Mouse (Mus musculus) hindbrain, postnatal 0 days (tissue): ENCODE results near the gene Olfr612. TPM values are rescaled to one million over a fixed set of nuclear protein-coding genes. Genes with fewer than 3 reads are reported as not detected.
"Not testable (repeated sequence)": the region's sequence is repeated elsewhere in the genome, so short reads cannot be mapped to it uniquely, and the experiment has no call there.

Experiments
- ATAC-seq: fragments of 200-750 bp; cut with Nextera tagmentation; 2 replicates; pipeline ENCODE4 v1.8.0; 2017; ENCODE audit warnings: mild to moderate bottlenecking, moderate TSS enrichment, moderate library complexity
- DNase-seq: peaks from one replicate; pipeline ENCODE4 v3.0.0-alpha.2; 2015; ENCODE audit warnings: low spot score
- H3K27ac ChIP-seq: fragments of 300-500 bp; sonication (generic); 2 replicates; pipeline ENCODE4 v1.5.1; 2014; ENCODE audit warnings: mild to moderate bottlenecking
- H3K27me3 ChIP-seq: fragments of 300-500 bp; sonication (generic); 2 replicates; pipeline ENCODE4 v1.6.1; 2014; ENCODE audit warnings: low read length, mixed read lengths; ENCODE audit not compliant: insufficient read depth
- H3K36me3 ChIP-seq: fragments of 300-500 bp; sonication (generic); 2 replicates; pipeline ENCODE4 v1.6.1; 2014; ENCODE audit warnings: low read length, mixed read lengths; ENCODE audit not compliant: insufficient read depth
- H3K4me1 ChIP-seq: fragments of 300-500 bp; sonication (generic); 2 replicates; pipeline ENCODE4 v1.6.1; 2014; ENCODE audit warnings: antibody characterized with exemption, low read length, mixed read lengths; ENCODE audit not compliant: insufficient read depth
- H3K4me2 ChIP-seq: fragments of 300-500 bp; sonication (generic); 2 replicates; pipeline ENCODE4 v1.6.1; 2014; ENCODE audit warnings: low read depth, mild to moderate bottlenecking, low read length, moderate library complexity, mixed read lengths
- H3K4me3 ChIP-seq: fragments of 300-500 bp; sonication (generic); 2 replicates; pipeline ENCODE4 v1.5.1; 2014; ENCODE audit warnings: low read length
- H3K9ac ChIP-seq: fragments of 300-500 bp; sonication (generic); replicated peaks from 2 replicates; pipeline ENCODE4 v1.6.1; 2014; ENCODE audit warnings: mild to moderate bottlenecking, low read length, moderate library complexity, mixed read lengths
- H3K9me3 ChIP-seq: fragments of 300-500 bp; sonication (generic); 2 replicates; pipeline ENCODE4 v1.6.1; 2016; ENCODE audit warnings: low read length, mixed read lengths
- CTCF ChIP-seq: IDR thresholded peaks from 2 replicates; pipeline ENCODE4 v1.5.1; 2016; ENCODE audit warnings: antibody characterized with exemption, control low read depth, low read depth
- WGBS: fragments of 180-500 bp; shearing (Covaris S2); extraction: QIAGEN DNeasy Blood & Tissue Kit; methylation state at CpG from one replicate; pipeline ENCODE4 v1.1.7; 2014; 5-methylcytosine and 5-hydroxymethylcytosine counted together
- polyA plus RNA-seq: library from polyadenylated mRNA; unstranded; fragments of >200 nt; fragmentation: Nextera tagmentation; extraction: Ambion mirVana; gene quantifications from 2 replicates; pipeline ENCODE4 v1.2.1, GENCODE M21; 2015
- total RNA-seq: library from RNA; depleted of rRNA; stranded (reverse); fragments of >200 nt; gene quantifications from 2 replicates; pipeline ENCODE4 v1.2.3, GENCODE M21; 2014; rRNA removed

Gene Olfr612
- total RNA-seq (not detected in 2 replicates), polyA plus RNA-seq (not detected in 2 replicates)

DNA sequence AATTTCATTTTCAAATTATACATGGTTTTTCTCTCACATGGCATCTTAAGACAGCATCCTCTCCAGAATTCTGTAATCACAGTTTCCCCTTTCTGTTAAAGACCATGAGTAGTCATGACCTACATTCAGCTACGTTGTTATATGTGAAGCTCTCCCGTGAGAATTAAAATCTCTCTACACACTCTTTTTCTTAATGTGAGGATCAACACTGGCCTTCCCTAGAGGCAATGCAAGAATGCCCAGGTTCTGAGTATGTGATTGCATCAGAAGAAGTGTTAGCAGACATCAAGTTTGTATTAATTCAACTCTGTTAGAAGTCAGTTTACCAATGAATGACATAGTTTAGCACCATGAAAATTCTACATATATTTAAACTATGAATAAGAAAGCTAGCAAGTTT is at the start of gene Olfr612:
Gene Olfr612 (minus strand): TSS at position 101 of the 400 bp plus-strand sequence.
- not testable (repeated sequence) for DNase-seq, H3K9me3 ChIP-seq, H3K4me1 ChIP-seq, H3K36me3 ChIP-seq, H3K4me3 ChIP-seq, H3K27me3 ChIP-seq, ATAC-seq, H3K4me2 ChIP-seq, H3K9ac ChIP-seq, H3K27ac ChIP-seq
- 78% methylated on average over 2 of the region's 2 CpGs for WGBS

DNA sequence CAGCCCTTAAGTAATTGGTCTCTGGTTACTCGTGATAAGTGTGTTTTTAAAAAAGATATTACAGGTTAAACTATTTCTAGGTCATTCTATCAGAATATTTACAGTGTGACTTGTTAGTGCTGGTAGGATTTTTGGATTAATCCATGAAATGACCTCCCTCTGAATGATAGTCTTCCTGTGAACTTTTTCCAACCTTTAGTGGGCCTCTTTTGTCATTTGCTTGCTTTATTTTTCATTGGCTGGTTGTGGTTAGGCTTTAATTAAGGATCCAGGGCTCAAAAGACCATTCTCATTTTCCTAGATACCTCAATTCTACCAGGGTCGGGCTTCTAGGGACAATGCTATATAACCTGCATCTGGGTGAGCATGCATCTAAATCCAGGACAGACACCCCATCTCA is 47.3 kb upstream of the Olfr612 start, which contains the start of gene Olfr618:
Gene Olfr618 (plus strand): TSS at position 301 of the 400 bp plus-strand sequence.
- Histone ChIP-seq H3K9ac (no peak within 1 kb of the TSS), H3K4me2 (no peak within 1 kb of the TSS), H3K9me3 (no peaks in the 10 kb centered on the region), H3K4me3 (no peak within 1 kb of the TSS), H3K27me3 (no peaks in the 10 kb centered on the region), H3K4me1 (no peaks in the 10 kb centered on the region), H3K36me3 (no peaks in the 10 kb centered on the region), H3K27ac (no peak within 1 kb of the TSS)
- 68% methylated on average over 2 of the region's 2 CpGs for WGBS
- no peak for TF ChIP-seq CTCF
- no peak for DNase-seq
- ATAC-seq = no peak

DNA sequence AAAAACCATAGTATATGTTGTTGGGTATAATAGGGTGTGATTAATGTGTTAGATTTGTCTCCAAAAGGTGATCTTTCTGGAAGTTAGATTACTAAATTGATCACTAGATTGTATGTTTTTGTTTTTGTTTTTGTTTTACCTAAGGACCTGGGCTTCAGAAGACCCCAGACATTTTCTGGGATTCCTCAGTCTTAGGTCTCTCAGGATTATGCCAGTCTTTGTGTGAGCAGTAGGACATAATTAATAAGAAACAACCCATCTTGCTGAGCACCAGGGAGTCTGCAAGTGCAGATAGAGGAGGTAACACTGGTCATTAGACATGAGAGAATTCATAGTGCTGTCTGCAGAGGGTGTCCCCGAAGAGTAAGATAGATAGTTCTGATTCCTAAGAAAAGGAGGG is 30.2 kb upstream of the Olfr612 start, which contains the start of gene Olfr617:
Gene Olfr617 (plus strand): TSS at position 301 of the 400 bp plus-strand sequence.
- 74% methylated on average over 1 of the region's 1 CpGs for WGBS

DNA sequence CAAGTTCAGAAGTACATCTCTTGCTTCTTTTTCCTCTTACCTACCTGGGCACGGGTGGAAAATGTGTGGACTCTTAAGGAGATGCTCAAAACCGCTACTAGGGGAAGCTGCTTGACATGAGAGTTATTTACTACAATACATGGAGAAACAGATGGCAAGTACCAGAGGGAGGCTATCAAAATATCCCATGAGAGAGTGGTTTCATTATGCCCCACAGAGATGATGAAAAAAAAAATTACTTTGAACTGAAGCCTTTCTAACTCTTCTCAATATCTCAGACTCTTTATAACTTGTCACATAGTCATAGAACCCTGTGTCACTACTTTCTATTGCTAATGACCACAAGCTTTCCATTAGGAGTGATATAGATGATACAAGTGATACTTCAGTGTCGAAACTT is 26.5 kb upstream of the Olfr612 start, which contains the start of gene Olfr616:
Gene Olfr616 (minus strand): TSS at position 101 of the 400 bp plus-strand sequence.
- H3K27me3 ChIP-seq = no peaks in the 10 kb centered on the region
- H3K4me2 ChIP-seq = no peak within 1 kb of the TSS
- no peak within 1 kb of the TSS for H3K9ac ChIP-seq
- no peak for DNase-seq
- no peak for ATAC-seq
- no peak within 1 kb of the TSS for H3K4me3 ChIP-seq
- H3K27ac ChIP-seq = no peak within 1 kb of the TSS
- no peaks in the 10 kb centered on the region for H3K36me3 ChIP-seq
- 88% methylated on average over 3 of the region's 3 CpGs for WGBS
- H3K4me1 ChIP-seq = no peaks in the 10 kb centered on the region
- H3K9me3 ChIP-seq = no peaks in the 10 kb centered on the region
- TF ChIP-seq CTCF = no peak

More for the DNA sequence above, 30.2 kb upstream of the Olfr612 start, which contains the start of gene Olfr617:
- Histone ChIP-seq H3K9ac (no peak within 1 kb of the TSS), H3K36me3 (no peaks in the 10 kb centered on the region), H3K4me3 (no peak within 1 kb of the TSS), H3K9me3 (no peaks in the 10 kb centered on the region), H3K27ac (no peak within 1 kb of the TSS), H3K4me1 (no peaks in the 10 kb centered on the region), H3K27me3 (no peaks in the 10 kb centered on the region), H3K4me2 (no peak within 1 kb of the TSS)
- no peak for ATAC-seq
- no peak for TF ChIP-seq CTCF
- no peak for DNase-seq

DNA sequence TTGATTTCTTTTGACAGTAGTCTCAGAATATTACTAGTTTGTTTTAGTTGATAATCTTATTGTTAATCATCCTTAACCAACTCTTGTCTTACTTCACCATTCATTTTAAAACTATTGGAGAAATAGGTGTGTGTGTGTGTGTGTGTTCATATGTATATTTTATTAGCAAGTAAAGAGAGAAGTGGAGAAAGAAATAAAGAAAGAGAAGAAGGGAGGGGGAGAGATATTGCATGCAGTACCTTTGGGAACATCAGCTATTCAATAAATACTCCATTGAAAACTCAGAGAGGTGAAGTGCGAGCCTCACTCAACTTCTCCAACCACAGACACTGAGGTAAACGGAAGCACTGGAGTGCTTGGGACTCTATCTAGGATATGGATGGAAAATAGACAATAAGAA is 13.3 kb upstream of the Olfr612 start, which contains the start of gene Olfr615:
Gene Olfr615 (plus strand): TSS at position 301 of the 400 bp plus-strand sequence.
- Histone ChIP-seq H3K36me3 (no peaks in the 10 kb centered on the region), H3K27ac (no peak within 1 kb of the TSS), H3K9ac (no peak within 1 kb of the TSS), H3K4me3 (no peak within 1 kb of the TSS), H3K27me3 (no peaks in the 10 kb centered on the region), H3K4me2 (no peak within 1 kb of the TSS), H3K4me1 (no peaks in the 10 kb centered on the region), H3K9me3 (no peaks in the 10 kb centered on the region)
- ATAC-seq (no peak), DNase-seq (no peak)
- 86% methylated on average over 2 of the region's 2 CpGs for whole genome bisulfite sequencing
- no peak for TF ChIP-seq CTCF

DNA sequence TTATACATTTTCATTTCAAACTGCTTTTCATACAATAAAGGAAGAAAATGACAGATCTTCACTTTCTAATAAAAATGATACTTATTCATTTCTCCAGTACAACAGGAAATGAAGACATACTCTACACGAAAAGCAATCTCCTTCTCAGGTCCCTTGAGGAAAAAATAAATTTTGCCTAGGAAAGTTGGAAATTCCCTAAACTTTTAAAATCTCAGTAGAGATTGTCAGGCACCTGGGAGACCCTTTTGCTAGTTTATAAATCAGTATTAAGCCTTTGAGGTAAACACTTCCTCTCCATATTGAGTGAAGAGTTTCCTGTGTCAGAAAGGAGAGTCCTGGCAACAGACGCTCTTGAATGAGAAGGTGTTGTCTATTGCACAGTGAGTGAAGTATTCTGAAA is 5.3 kb upstream of the Olfr612 start, which contains the start of gene Olfr613:
Gene Olfr613 (plus strand): TSS at position 301 of the 400 bp plus-strand sequence.
- H3K4me1 ChIP-seq = no peaks in the 10 kb centered on the region
- no peak within 1 kb of the TSS for H3K4me3 ChIP-seq
- H3K9ac ChIP-seq = no peak within 1 kb of the TSS
- 88% methylated on average over 2 of the region's 2 CpGs for WGBS
- ATAC-seq = no peak
- no peak within 1 kb of the TSS for H3K27ac ChIP-seq
- no peak for DNase-seq
- no peaks in the 10 kb centered on the region for H3K9me3 ChIP-seq
- no peak within 1 kb of the TSS for H3K4me2 ChIP-seq
- TF ChIP-seq CTCF = no peak
- H3K27me3 ChIP-seq = no peaks in the 10 kb centered on the region
- no peaks in the 10 kb centered on the region for H3K36me3 ChIP-seq

DNA sequence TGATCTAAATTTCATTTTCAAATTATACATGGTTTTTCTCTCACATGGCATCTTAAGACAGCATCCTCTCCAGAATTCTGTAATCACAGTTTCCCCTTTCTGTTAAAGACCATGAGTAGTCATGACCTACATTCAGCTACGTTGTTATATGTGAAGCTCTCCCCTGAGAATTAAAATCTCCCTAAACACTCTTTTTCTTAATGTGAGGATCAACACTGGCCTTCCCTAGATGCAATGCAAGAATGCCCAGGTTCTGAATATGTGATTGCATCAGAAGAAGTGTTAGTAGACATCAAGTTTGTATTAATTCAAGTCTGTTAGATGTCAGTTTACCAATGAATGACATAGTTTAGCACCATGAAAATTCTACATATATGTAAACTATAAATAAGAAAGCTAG is 21.8 kb downstream of the Olfr612 start, which contains the start of gene Olfr611:
Gene Olfr611 (minus strand): TSS at position 101 of the 400 bp plus-strand sequence.
- not testable (repeated sequence) for DNase-seq, H3K4me2 ChIP-seq, H3K9me3 ChIP-seq, H3K4me3 ChIP-seq, ATAC-seq, H3K27ac ChIP-seq, H3K36me3 ChIP-seq, H3K27me3 ChIP-seq, H3K9ac ChIP-seq, H3K4me1 ChIP-seq
- WGBS = 53% methylated on average over 1 of the region's 1 CpGs
